25 mouse cellular contexts compared by ENCODE assay signal in the genomic region with DNA sequence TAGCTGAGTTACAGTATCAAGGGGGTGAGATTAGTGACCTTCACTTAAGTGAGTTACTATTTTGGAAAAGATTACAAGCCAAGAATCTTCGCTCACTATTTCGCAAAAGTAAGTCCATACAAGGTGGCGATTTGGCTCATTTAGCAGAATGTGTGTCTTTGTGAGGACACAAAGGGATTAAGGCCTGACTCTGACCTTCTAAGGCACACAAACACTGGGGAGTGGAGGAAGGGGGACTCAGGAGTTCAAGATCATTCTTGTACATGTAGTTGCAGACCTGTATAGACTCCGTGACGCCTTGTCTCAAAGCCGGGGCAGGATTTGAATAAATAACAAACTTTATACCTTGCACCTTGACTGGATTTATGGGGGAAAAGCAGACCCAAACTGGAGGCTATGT.
"Had no signal": no experiment of that assay in that cellular context is flagged by ENCODE, and none has a peak within 500 bp of the region (broad histone marks: within the 10 kb centered on the region; RNA-seq: fewer than 3 reads in every experiment).

No protein-coding gene starts in this region.

- H3K9me3 ChIP-seq: heart, embryonic 10.5 days; heart, embryonic 12.5 days; hindbrain, embryonic 13.5 days; hindbrain, embryonic 15.5 days; kidney, embryonic 15.5 days; limb, embryonic 13.5 days; limb, embryonic 15.5 days had no signal

- H3K4me3 ChIP-seq: heart, embryonic 10.5 days; heart, embryonic 12.5 days; hindbrain, embryonic 13.5 days; hindbrain, embryonic 15.5 days; kidney, embryonic 15.5 days; limb, embryonic 13.5 days; limb, embryonic 15.5 days had no signal

- H3K36me3 ChIP-seq: heart, embryonic 10.5 days; heart, embryonic 12.5 days; hindbrain, embryonic 13.5 days; hindbrain, embryonic 15.5 days; kidney, embryonic 15.5 days; limb, embryonic 13.5 days; limb, embryonic 15.5 days had no signal

- H3K4me1 ChIP-seq: kidney, embryonic 15.5 days; limb, embryonic 13.5 days; limb, embryonic 15.5 days had no signal

- H3K9ac ChIP-seq: heart, embryonic 12.5 days; hindbrain, embryonic 13.5 days; hindbrain, embryonic 15.5 days; kidney, embryonic 15.5 days; limb, embryonic 13.5 days; limb, embryonic 15.5 days; liver, embryonic 14.5 days had no signal

- H3K27ac ChIP-seq: heart, embryonic 10.5 days; hindbrain, embryonic 13.5 days; hindbrain, embryonic 15.5 days; hindbrain, postnatal 0 days; kidney, embryonic 15.5 days; kidney, postnatal 0 days; limb, embryonic 13.5 days; limb, embryonic 15.5 days; liver, embryonic 14.5 days had no signal

- H3K27me3 ChIP-seq: heart, embryonic 12.5 days; hindbrain, embryonic 13.5 days; hindbrain, embryonic 15.5 days; kidney, embryonic 15.5 days; limb, embryonic 13.5 days; limb, embryonic 15.5 days had no signal

- DNase-seq: gastrocnemius, postnatal 14 days; gastrocnemius, postnatal 36 days; heart, adult 18-20 months; heart, postnatal 14 days; heart, postnatal 36 days; kidney, adult 11 months; kidney, adult 2 months; kidney, adult 9 months; kidney, postnatal 14 days; kidney, postnatal 36 days; layer of hippocampus, adult 9-11 months; layer of hippocampus, postnatal 36 days; left cerebral cortex, postnatal 4 days had no signal

- H3K4me2 ChIP-seq: heart, embryonic 12.5 days; hindbrain, embryonic 13.5 days; hindbrain, embryonic 15.5 days; kidney, embryonic 15.5 days; limb, embryonic 13.5 days; limb, embryonic 15.5 days; liver, embryonic 11.5 days had no signal

- ATAC-seq: hindbrain, postnatal 0 days; intestine, embryonic 16.5 days had no signal
